Mouse (Mus musculus) kidney, postnatal 4 days (tissue): ENCODE results near the gene Wipf2.
A peak's percentile ranks its signal among the peaks of the same experiment; 100 is the strongest.

ENCODE experiments used
- DNase-seq, 2 experiments: peaks; one replicate each; pipeline ENCODE4 v3.0.0; 2021; ENCODE audit warnings: mixed read lengths in 2 of 2

The Wipf2 gene

DNA sequence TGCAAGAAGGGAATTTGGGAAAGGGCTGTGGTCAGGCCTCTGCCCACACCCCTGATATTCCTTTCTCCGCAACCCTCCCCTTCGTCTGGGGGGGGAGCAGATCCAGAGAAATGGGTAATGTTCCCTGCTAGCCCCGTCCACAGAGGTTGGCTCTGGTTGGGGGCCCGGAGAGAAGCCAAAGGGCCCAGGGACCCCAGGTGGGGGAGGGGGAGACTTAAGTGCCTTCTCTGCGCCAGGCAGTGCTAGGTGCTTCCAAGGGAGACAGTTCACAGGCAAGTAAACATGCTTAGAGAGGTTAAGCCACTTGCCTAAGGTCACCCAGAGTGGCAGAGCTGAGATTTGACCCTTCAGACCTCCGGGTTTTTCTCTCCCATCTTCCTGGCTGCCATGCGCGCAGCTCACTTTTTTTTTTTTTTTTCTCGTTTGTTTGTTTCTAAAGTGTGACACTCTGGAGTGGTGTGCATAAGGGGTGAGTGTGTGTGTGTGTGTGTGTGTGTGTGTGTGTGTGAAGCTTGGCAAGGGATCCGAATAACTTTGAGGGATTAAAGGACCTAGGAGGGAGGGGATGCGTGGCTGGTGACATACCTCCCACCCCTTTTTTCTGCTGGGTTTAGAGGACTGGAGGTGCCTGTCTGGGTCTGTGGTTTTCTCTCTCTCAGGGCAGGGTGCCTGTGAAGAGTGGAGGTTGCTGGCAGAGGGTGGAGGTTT is 81.6 kb downstream of the Wipf2 start:
- DNase-seq, result peak in 1 of 2 experiments; percentile 16

DNA sequence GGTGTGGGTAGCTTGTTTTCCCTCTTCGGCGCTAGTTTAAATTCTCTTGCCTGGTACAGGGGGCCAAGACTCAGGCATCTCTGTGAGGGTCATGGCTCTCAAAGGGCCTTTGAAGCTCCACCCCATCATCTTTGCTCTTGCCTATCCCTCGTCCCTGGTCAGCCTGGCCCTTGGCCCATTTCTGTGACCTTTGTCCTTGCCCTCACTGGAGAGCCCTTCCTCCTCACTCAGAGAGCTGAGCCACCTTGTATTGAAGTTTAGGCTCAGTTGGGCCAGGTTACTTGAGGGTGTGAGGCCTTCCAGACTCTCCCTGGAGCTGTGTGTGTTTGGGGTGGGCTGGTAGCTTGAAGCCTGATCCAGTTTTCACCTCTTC is 82.2 kb downstream of the Wipf2 start:
- DNase-seq, result peak; percentile 71 to 77

DNA sequence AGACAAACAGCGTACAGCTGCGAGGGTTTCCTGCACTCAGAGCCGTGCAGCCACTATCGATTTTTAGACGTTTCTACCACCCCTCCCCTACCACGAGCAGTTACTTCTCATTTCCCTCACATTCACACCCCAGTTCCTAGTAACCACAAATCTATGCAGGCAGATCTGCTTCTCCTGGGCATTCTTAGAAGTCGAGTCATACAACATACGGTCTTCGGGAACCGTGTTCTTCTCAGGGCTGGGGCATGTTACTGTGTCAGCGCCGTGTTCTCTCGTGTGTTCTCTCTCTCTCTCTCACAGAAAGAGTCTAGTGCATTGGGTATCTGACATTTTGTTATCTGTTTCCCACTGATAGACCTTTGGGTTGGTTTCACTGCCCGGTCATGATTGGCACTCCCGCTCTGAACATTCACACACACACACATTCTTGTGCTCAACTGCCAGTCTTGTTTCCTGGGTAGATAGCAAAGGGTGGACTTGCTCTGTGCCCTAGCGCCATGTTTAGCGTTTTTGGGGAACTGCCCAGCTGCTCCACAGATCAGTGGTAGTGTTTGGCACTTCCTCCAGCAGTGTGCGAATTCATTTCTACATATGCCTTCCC is 84.6 kb downstream of the Wipf2 start:
- no peak for DNase-seq

DNA sequence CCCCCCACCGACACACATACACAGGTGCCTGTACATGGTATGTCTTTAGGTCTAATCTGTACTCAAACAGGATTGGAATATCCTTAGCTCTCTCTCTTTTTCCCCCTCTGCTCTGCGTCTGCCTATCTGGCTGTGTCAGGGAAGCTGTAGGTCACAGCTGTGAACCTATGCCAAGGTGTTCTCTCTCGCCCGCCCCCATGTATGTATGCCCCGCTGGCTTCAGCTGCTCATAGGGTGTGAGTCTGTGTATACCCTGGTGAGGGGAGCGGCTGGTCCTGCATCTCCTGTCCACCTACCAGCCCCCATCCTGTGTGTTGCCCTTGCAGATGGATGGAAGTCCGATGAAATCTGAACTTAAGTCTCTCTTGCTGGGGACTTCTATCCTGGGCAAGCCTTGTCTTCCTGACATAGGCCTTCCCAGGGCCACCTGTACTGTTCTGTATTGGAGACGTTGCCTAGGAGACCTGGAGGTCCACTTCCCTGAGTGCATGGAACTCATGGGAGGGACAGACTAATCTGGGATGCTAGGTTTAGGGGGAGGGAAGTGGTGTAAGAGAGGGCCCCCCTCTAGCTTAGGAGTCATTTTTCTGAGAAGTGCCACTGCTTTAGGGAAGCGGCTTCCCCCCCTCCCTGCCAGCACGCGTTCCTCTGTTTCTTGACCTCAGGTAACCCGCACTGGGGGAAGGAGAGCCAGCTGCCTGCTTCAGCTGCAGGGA is 86.0 kb downstream of the Wipf2 start:
- no peak for DNase-seq

DNA sequence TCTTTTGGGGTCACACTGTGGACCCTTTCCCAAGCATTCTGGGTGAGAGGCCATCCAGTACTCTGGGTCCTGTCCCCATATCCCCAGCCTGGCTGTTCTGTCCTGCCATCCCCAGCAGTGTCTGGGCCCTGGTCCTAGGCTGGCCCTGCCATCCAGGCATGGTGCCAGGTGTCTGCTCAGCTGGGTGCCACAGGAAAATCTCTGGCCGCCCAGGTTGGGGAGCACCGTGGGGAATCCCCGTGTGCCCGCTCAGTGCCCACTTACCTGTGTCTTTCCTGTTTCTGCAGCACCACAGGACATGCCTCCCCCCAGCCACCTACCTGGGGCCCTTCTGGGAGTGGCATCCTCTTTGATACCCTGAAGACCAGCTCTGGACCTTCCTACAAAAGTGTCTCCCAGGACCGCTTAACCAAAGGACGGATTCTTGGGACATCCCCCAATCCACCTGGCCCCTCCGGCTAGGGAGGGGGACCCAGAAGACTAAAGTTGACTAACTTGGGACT is 86.6 kb downstream of the Wipf2 start:
- DNase-seq, result peak in 1 of 2 experiments; percentile 54

DNA sequence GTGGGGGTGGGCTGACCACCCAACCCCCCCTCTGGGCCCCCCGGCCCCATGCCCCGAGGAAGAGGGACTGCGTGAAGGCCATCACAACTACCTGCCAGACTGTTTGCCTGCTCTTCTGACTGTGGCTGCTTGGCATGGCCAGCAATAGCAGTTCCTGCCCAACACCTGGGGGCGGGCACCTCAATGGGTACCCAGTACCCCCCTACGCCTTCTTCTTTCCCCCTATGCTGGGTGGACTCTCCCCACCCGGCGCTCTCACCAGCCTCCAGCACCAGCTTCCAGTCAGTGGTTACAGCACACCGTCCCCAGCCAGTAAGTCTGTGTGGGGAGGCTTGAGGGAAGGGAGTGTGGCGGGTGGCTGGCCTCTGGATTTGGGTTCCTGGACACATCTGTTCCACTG is 87.0 kb downstream of the Wipf2 start:
- peak in 1 of 2 experiments; percentile 22 for DNase-seq

DNA sequence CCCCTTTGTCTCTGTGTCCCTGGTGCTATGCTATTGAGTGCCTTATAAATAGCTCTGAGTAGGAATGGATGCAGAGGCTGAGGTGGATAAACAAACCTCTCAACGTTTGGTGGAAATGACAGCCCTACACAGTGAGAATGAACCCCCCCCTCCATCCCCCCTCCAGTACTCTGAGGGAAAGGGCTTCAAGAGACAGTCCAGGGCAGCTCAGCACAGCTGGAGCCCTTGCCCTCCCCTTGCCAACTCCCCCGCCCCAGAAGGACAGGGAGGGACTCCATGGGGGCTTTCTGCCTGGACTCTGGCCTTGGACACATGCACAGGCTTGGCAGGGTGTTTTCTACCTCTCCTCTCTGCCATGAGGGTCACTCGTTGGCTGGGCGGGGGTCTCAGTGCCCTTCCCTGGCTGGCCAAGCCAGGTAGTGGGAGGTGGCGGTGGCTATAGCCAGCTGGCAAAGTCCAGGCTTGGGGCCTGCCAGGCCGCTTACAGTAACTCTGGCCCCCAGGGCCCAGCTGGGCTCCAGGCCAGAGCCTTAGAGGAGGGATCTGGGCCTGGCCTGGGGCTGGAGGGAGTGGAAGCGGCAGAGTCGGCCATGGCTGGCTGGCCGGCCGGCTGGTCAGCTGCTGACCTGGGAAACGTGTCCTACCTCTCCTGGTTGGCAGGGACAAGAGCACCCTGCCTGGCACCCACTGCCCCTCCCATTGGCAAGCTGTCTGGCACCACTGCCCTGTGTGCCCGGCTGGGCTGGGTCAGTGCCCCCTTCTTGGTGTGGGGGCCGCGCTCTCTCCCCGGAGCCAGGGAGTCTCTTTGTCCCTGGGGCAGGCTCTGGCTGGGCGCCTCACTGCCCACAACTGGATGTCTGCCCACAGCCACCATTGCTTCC is 87.8 kb downstream of the Wipf2 start:
- peak; percentile 86 to 92 for DNase-seq

DNA sequence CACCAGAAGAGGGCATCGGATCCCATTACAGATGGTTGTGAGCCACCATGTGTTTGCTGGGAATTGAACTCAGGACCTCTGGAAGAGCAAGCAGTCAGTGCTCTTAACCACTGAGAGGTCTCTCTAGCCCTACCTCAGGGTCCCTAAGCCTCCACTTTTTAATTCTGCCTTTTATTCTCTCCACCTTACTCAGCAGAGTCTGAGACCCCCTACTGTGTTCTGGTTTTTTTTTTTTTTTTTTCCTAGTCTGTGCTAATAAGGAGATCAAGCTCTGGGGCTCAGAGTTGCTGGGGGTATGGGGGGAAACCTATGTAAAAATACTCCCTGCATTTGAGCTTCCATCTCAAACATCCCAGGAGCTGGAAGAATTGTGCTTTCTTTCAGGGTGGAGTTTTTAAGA is 88.7 kb downstream of the Wipf2 start:
- DNase-seq, result no peak

DNA sequence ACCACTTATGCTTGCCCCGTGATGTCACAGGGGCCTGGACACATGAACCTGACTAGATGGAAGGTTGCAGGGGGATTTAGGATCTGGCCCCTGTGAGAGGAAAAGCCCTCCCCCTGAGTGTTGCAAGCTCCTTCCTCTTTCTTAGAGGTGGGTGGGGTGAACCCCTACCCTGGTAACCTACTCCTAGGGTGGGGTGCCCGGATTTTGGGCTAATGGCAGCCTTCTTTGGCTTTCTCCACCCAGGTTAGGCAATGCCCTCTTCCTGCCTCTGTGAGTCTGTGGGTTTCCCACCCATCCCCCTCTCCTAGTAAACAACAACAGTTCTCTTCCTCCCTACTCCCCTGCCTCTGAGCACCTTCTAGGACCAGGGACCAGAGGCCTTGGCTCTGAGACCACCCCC is 89.3 kb downstream of the Wipf2 start:
- DNase-seq, result no peak

DNA sequence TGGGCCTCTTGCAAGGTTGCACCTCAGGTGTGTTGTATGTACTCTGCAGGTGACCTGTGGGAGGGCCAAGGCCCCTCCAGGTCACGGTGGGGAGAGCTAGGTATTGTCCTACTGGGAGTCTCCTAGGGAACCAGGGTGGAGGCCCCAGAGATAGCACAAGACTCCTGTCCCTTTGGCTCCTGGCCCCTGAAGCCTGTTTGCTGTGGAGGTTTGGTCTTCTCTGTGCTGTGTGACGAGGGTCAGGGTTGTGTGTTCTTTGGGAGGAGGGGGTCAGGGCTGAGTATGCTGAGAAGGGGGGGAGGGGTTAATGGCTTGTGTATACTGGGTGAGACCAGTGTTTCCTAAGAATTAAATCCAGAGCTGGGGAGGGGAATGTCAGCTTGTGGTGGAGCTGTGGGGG is 89.9 kb downstream of the Wipf2 start:
- DNase-seq, result peak in 1 of 2 experiments; percentile 3

DNA sequence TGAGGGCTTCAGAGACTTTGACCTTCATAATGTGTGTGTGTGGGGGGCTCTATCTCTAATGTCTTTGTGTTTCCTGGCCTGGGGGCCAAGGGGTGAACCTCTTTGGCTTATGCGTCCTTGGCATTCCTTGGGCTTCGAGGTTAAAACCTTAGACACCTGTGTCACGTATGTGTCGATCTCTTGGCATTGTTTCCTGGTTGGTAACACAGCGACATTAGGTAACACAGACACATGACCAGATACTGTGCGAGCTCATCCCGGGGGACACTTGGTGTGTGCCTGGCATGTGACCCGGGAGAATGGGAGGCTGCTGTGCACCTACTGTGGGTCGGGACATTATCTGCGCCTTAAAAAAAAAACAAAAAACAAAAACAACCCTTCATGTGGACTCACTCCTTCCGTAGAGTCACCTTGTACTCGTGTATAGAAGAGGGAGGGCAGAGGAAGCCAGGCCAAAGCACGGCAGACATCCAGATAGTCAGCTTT is 90.4 kb downstream of the Wipf2 start:
- peak; percentile 8 to 12 for DNase-seq

DNA sequence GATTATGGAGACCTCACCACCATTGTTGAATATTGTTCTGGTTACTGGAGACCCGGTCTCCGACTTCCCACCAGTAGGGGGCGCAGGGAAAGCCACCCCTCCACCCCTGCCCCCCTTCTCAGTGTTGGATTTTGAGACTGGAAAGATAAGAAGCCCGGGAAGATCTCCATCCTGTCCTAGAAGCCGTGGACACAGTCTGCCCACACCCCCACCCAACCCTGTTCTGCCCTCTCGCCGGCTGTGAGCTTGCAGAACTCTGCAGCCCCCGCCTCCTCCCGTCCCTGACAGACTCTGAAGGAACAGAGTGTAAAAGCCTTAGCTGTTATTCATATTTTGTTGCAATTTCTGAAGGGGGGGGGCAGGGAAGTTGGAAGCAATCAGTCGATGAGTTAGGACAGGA is 90.9 kb downstream of the Wipf2 start:
- DNase-seq, result peak; percentile 90 to 93
